Mouse (Mus musculus) heart, postnatal 0 days (tissue): ENCODE results near the gene Tpst1.

ENCODE experiments used
- CTCF ChIP-seq: IDR thresholded peaks from 2 replicates; pipeline ENCODE4 v1.5.1; 2016; ENCODE audit warnings: antibody characterized with exemption, control low read depth, low read depth
- EP300 ChIP-seq: IDR thresholded peaks from 2 replicates; pipeline ENCODE4 v1.6.1; 2016; ENCODE audit warnings: antibody characterized with exemption, low read depth

- TF ChIP-seq CTCF (no peak), EP300 (no peak)
These were observed 72.8 kb downstream of the Tpst1 start for GRCm38 (mm10) chr5:130145961-130146360.
